Mouse (Mus musculus) T-cell, adult 2 months (primary cell): ENCODE data around the gene Fgb.

Experiments used
- DNase-seq: peaks from one replicate; pipeline ENCODE4 v3.0.0; 2022; ENCODE audit warnings: low spot score

The Fgb gene

GRCm38 (mm10) chr3:83027546-83028251 is 22.0 kb downstream of the Fgb start:
- DNase-seq = no peak

- no peak for DNase-seq
These were observed 24.0 kb downstream of the Fgb start, which contains the start of gene Fga for GRCm38 (mm10) chr3:83025475-83026301. Gene Fga, plus strand, starts transcription at chr3:83026076.

- no peak for DNase-seq
These were observed 24.6 kb downstream of the Fgb start for GRCm38 (mm10) chr3:83025036-83025435.

- no peak for DNase-seq
These were observed 28.5 kb downstream of the Fgb start for GRCm38 (mm10) chr3:83021176-83021575.

GRCm38 (mm10) chr3:83020387-83020786 is 29.3 kb downstream of the Fgb start:
- DNase-seq = no peak

GRCm38 (mm10) chr3:83016236-83016635 is 33.4 kb downstream of the Fgb start:
- DNase-seq = no peak

GRCm38 (mm10) chr3:83013951-83014350 is 35.7 kb downstream of the Fgb start:
- DNase-seq = no peak

- DNase-seq = no peak
These were observed 37.0 kb downstream of the Fgb start for GRCm38 (mm10) chr3:83012636-83013035.

- no peak for DNase-seq
These were observed 38.1 kb downstream of the Fgb start for GRCm38 (mm10) chr3:83011565-83011964.

GRCm38 (mm10) chr3:83011136-83011535 is 38.5 kb downstream of the Fgb start:
- no peak for DNase-seq

GRCm38 (mm10) chr3:83010291-83010690 is 39.4 kb downstream of the Fgb start:
- DNase-seq = no peak

- no peak for DNase-seq
These were observed 42.1 kb downstream of the Fgb start, which contains the start of gene Fgg for GRCm38 (mm10) chr3:83007557-83007956. Gene Fgg, plus strand, starts transcription at chr3:83007724.

GRCm38 (mm10) chr3:83004801-83005200 is 44.9 kb downstream of the Fgb start:
- no peak for DNase-seq

- no peak for DNase-seq
These were observed 46.6 kb downstream of the Fgb start for GRCm38 (mm10) chr3:83003068-83003467.

GRCm38 (mm10) chr3:83002191-83002590 is 47.5 kb downstream of the Fgb start:
- peak; percentile 8 for DNase-seq

GRCm38 (mm10) chr3:82999995-83000394 is 49.7 kb downstream of the Fgb start:
- DNase-seq = no peak

GRCm38 (mm10) chr3:82998772-82999463 is 50.7 kb downstream of the Fgb start:
- peak; percentile 10 for DNase-seq

- DNase-seq = no peak
These were observed 53.0 kb downstream of the Fgb start for GRCm38 (mm10) chr3:82996656-82997055.

GRCm38 (mm10) chr3:82995368-82995767 is 54.3 kb downstream of the Fgb start:
- no peak for DNase-seq

- DNase-seq = no peak
These were observed 56.7 kb downstream of the Fgb start for GRCm38 (mm10) chr3:82992956-82993355.

GRCm38 (mm10) chr3:82991963-82992362 is 57.7 kb downstream of the Fgb start:
- no peak for DNase-seq
